Mouse (Mus musculus) erythroblast, adult 5-6 weeks (primary cell): Measurements from ENCODE around the gene Ntng1. TPM values are rescaled to one million over a fixed set of nuclear protein-coding genes. Genes with fewer than 3 reads are reported as not detected.

Source experiments
- ATAC-seq: replicated peaks from 2 replicates; pipeline ENCODE4 v1.8.0; 2016; ENCODE audit warnings: moderate number of reproducible peaks, mild to moderate bottlenecking, moderate TSS enrichment, inconsistent platforms; ENCODE audit not compliant: poor library complexity, low FRiP score, severe bottlenecking
- total RNA-seq, 2 experiments: library from RNA; stranded (forward) in 1 of 2; stranded (reverse) in 1 of 2; fragments of 150-400 nt in 1 of 2; fragments of 200-764, 138-1000 nt in 1 of 2; gene quantifications; 2 replicates each; pipeline versions ENCODE4 v1.2.3 to v1.2.4; 2015 to 2017; ENCODE audit warnings: low replicate concordance in 2 of 2

Gene Ntng1
- total RNA-seq, 2 experiments from 2014 or later: not detected

- ATAC-seq: no peak
These were observed 200.9 kb downstream of the Ntng1 start for GRCm38 (mm10) chr3:109942960-109943359.

GRCm38 (mm10) chr3:109937634-109938033 lies 206.2 kb downstream of the Ntng1 start:
- ATAC-seq: no peak

- ATAC-seq: no peak
These were observed 207.5 kb downstream of the Ntng1 start for GRCm38 (mm10) chr3:109936275-109936674.

- no peak for ATAC-seq
These were observed 211.6 kb downstream of the Ntng1 start for GRCm38 (mm10) chr3:109932261-109932660.

GRCm38 (mm10) chr3:109931021-109931420 lies 212.8 kb downstream of the Ntng1 start:
- ATAC-seq: no peak

GRCm38 (mm10) chr3:109923788-109924187 lies 220.0 kb downstream of the Ntng1 start:
- ATAC-seq: no peak

- ATAC-seq: no peak
These were observed 224.8 kb downstream of the Ntng1 start for GRCm38 (mm10) chr3:109918996-109919395.

GRCm38 (mm10) chr3:109917926-109918694 lies 225.7 kb downstream of the Ntng1 start:
- ATAC-seq: no peak

GRCm38 (mm10) chr3:109917077-109917476 lies 226.7 kb downstream of the Ntng1 start:
- ATAC-seq: no peak

GRCm38 (mm10) chr3:109914226-109914625 lies 229.6 kb downstream of the Ntng1 start:
- ATAC-seq: no peak

- no peak for ATAC-seq
These were observed 253.2 kb downstream of the Ntng1 start for GRCm38 (mm10) chr3:109890600-109890999.

- no peak for ATAC-seq
These were observed 258.1 kb downstream of the Ntng1 start for GRCm38 (mm10) chr3:109885672-109886071.

- no peak for ATAC-seq
These were observed 264.8 kb downstream of the Ntng1 start for GRCm38 (mm10) chr3:109879061-109879460.

- no peak for ATAC-seq
These were observed 271.8 kb downstream of the Ntng1 start for GRCm38 (mm10) chr3:109871986-109872385.

GRCm38 (mm10) chr3:109858276-109858675 lies 285.5 kb downstream of the Ntng1 start:
- ATAC-seq: no peak

- ATAC-seq: no peak
These were observed 289.2 kb downstream of the Ntng1 start for GRCm38 (mm10) chr3:109854449-109855155.

GRCm38 (mm10) chr3:109846660-109847059 lies 297.2 kb downstream of the Ntng1 start:
- no peak for ATAC-seq

GRCm38 (mm10) chr3:109825806-109826205 lies 318.0 kb downstream of the Ntng1 start:
- ATAC-seq: no peak

GRCm38 (mm10) chr3:109822803-109823474 lies 320.9 kb downstream of the Ntng1 start:
- no peak for ATAC-seq

- no peak for ATAC-seq
These were observed 324.8 kb downstream of the Ntng1 start for GRCm38 (mm10) chr3:109818821-109819685.
